Mouse (Mus musculus) kidney, embryonic 15.5 days (tissue): Measurements from ENCODE around the gene 1700029I15Rik. TPM values are rescaled to one million over a fixed set of nuclear protein-coding genes. Genes with fewer than 3 reads are reported as not detected.

Experiments used
- ATAC-seq: fragments of 200-750 bp; cut with Nextera tagmentation; replicated peaks from 2 replicates; pipeline ENCODE4 v1.8.0; 2017; ENCODE audit warnings: moderate TSS enrichment; ENCODE audit not compliant: low FRiP score
- H3K27ac ChIP-seq: fragments of 300-500 bp; sonication (generic); 2 replicates; pipeline ENCODE4 v1.5.1; 2015; ENCODE audit warnings: mild to moderate bottlenecking, inconsistent platforms
- H3K27me3 ChIP-seq: fragments of 300-500 bp; sonication (generic); 2 replicates; pipeline ENCODE4 v1.6.1; 2015; ENCODE audit warnings: inconsistent platforms
- H3K36me3 ChIP-seq: fragments of 300-500 bp; sonication (generic); 2 replicates; pipeline ENCODE4 v1.6.1; 2015; ENCODE audit warnings: inconsistent platforms
- H3K4me1 ChIP-seq: fragments of 300-500 bp; sonication (generic); 2 replicates; pipeline ENCODE4 v1.6.1; 2015; ENCODE audit warnings: inconsistent platforms
- H3K4me2 ChIP-seq: fragments of 300-500 bp; sonication (generic); 2 replicates; pipeline ENCODE4 v1.6.1; 2015; ENCODE audit warnings: moderate library complexity, mild to moderate bottlenecking, inconsistent platforms
- H3K4me3 ChIP-seq: fragments of 300-500 bp; sonication (generic); replicated peaks from 2 replicates; pipeline ENCODE4 v1.5.1; 2015; ENCODE audit warnings: mild to moderate bottlenecking, inconsistent platforms
- H3K9ac ChIP-seq: fragments of 300-500 bp; sonication (generic); 2 replicates; pipeline ENCODE4 v1.6.1; 2015; ENCODE audit warnings: mild to moderate bottlenecking, inconsistent platforms
- H3K9me3 ChIP-seq: fragments of 300-500 bp; sonication (generic); replicated peaks from 2 replicates; pipeline ENCODE4 v1.6.1; 2016; ENCODE audit warnings: inconsistent platforms
- WGBS: fragments of 180-500 bp; shearing (Covaris S2); methylation state at CpG from one replicate; pipeline ENCODE4 v1.1.7; 2015; ENCODE audit warnings: mixed read lengths; 5-methylcytosine and 5-hydroxymethylcytosine counted together
- polyA plus RNA-seq: library from polyadenylated mRNA; unstranded; fragments of >200 nt; fragmentation: Nextera tagmentation; extraction: Ambion mirVana; gene quantifications from 2 replicates; pipeline ENCODE4 v1.2.1, GENCODE M21; 2015

1700029I15Rik gene
- polyA plus RNA-seq, 1 experiment from 2014 or later: 3.2 TPM

DNA sequence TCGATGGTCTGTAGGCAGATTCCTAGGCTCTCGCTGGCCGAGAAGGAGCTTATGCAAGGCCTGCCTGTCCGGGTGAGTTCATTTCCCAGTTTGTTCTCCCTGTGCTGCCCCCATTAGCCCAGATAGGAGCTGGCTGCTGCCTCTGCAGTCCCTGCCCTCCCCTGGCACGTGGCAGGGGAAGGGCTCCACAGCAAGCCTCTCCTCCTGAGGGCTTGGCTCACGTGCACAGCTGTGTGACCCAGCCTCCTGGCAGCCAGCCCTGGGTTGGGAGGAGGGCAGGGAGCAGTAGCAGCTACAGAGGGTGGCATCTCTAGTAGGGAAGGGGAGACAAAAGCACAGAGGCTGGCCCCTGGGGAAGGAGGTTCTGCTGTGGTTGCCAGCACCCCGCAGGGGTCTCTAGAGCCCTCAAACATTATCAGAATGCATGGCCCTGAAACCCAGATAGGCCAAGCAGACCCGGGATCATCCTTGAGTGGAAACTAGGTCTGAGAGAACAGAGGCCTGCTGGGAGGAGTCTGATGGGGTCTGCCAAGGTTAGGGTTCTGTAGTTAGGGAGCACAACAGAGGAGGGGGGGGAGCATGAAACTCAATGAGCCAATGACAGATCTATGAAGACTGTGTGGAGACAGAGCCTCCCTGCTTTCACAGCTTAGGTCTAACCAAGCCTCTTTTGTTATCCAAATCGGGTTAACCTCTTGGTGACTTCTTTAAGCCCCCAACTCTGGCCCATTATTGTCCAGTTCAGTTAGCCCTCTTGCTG is 41.5 kb downstream of the 1700029I15Rik start:
- Histone ChIP-seq H3K27ac (peak overlapping the region; percentile 52), H3K36me3 (peaks cover 59% of the 10 kb centered on the region), H3K4me1 (peaks cover 34% of the 10 kb centered on the region), H3K27me3 (no peaks in the 10 kb centered on the region), H3K9ac (no peak overlapping the region), H3K9me3 (no peaks in the 10 kb centered on the region), H3K4me2 (no peak overlapping the region), H3K4me3 (no peak overlapping the region)
- no peak for ATAC-seq
- WGBS: 83% methylated on average over 9 of the region's 9 CpGs

DNA sequence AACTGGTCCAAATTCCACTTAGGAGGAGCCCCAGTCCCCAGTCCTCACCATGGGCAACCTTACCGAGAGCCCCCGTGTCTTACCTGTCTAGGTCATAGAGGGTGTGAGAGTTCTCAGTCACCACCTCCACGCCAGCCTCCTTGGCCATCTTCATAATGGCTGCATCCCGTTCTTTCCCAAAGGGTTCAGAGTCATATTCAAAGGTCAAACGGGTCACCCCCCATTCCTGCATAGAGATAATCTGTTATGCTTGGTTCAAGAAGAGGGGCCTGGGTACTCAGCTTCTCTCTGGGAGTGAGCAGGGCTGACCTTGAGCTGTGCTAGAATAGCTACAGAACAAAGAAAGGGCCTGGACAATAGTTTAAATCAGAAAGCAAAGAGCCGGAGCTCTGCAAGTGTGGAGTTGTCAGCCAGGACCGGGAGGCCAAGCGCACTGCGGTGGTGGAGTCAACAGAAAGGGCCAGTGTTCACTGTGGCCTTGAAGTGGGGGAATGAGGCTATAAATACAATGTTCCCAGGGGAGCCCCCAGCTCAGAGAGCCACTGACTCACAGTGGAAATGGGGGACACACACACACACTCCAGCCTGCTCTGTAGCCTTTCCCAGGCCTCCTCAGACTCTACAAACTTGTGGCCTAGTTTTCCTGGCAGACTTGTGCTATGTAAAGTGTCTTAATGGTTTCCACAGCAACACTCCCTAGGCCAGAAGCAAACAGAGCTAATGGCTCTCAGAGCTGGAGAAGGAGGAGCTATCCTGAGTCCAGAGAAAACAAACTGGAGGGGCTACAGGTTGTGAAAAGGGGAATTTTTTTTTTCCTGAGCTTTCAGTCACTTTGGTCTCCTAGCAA is 42.3 kb downstream of the 1700029I15Rik start:
- Histone ChIP-seq H3K27me3 (no peaks in the 10 kb centered on the region), H3K4me2 (no peak overlapping the region), H3K36me3 (peaks cover 51% of the 10 kb centered on the region), H3K27ac (peak overlapping the region; percentile 52), H3K4me3 (no peak overlapping the region), H3K9ac (no peak overlapping the region), H3K4me1 (peaks cover 40% of the 10 kb centered on the region), H3K9me3 (no peaks in the 10 kb centered on the region)
- 74% methylated on average over 9 of the region's 9 CpGs for WGBS
- ATAC-seq: peak; percentile 55

DNA sequence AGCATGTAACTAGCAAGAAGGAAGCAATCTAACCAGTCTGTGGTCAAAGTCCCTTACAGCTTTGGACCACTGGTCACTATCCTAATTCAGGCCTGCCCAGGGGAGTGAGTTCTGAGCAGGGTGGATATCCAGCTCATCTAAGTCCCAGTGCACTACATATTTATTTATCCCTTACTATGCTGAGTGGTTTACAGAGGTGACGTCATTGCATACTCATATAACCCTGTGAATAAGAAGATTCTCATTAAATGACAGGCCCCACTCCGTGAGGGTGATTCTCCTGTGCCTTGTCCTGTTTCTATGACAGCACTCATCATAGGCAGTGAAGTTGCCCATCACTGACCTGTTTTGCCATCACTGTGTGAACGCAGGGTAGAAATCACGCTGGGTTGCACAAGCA is 43.0 kb downstream of the 1700029I15Rik start:
- no peak overlapping the region for H3K4me2 ChIP-seq
- no peak for ATAC-seq
- no peaks in the 10 kb centered on the region for H3K9me3 ChIP-seq
- H3K9ac ChIP-seq: no peak overlapping the region
- no peaks in the 10 kb centered on the region for H3K27me3 ChIP-seq
- peaks cover 45% of the 10 kb centered on the region for H3K36me3 ChIP-seq
- H3K27ac ChIP-seq: peak overlapping the region; percentile 52; the same call in 1 of the 2 replicates
- WGBS: 88% methylated on average over 4 of the region's 4 CpGs
- peaks cover 42% of the 10 kb centered on the region for H3K4me1 ChIP-seq
- no peak overlapping the region for H3K4me3 ChIP-seq

DNA sequence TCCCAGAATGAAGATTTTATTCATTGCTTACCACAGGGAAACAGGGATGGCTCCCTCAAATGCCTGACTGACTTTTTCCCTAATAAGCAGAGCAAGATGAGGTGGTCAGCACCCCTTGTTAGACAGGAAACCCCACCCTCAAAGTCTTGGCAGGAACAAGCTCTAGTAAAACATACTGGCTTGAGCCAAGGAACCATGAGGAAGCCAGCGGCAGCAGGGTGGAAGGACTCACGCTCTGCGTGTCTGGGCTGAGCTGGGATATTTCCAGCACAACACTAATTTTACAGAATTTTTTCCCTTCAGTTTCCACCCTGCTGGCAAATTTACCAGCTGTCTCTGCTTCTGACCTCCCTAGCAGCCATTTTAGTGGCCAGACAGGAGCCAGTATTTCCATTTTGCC is 44.1 kb downstream of the 1700029I15Rik start:
- no peak for ATAC-seq
- peak overlapping the region; percentile 27; the same call in 1 of the 2 replicates for H3K27ac ChIP-seq
- WGBS: 76% methylated on average over 3 of the region's 3 CpGs

DNA sequence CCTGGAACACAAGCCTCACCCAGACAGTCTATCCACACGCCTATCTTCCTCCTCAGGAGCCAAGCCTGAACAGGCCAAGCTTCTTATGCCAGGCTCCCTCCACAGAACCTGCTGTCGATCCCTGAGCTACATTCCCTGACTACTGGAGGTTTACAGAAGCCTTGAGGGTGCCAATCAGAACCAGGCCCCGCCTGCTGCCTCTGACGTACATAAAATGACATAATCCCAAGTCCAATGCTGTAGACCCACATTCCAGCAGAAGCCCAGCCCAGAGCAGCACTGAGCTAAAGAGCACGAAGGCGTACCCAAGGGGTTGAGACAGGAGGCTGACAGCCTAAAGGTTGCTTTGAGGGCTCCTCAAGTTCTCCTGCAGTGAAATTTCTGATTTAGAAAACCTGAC is 45.5 kb downstream of the 1700029I15Rik start:
- Histone ChIP-seq H3K36me3 (peaks cover 19% of the 10 kb centered on the region), H3K4me2 (no peak overlapping the region), H3K9ac (no peak overlapping the region; the same call in 1 of the 2 replicates), H3K27ac (peak overlapping the region; percentile 64), H3K27me3 (no peaks in the 10 kb centered on the region), H3K4me3 (no peak overlapping the region), H3K4me1 (peaks cover 65% of the 10 kb centered on the region), H3K9me3 (no peaks in the 10 kb centered on the region)
- peak; percentile 55; the same call in 1 of the 2 replicates for ATAC-seq
- WGBS: 48% methylated on average over 6 of the region's 6 CpGs

More for the DNA sequence above, 44.1 kb downstream of the 1700029I15Rik start:
- no peaks in the 10 kb centered on the region for H3K27me3 ChIP-seq
- H3K4me1 ChIP-seq: peaks cover 53% of the 10 kb centered on the region
- no peak overlapping the region for H3K4me2 ChIP-seq
- peaks cover 34% of the 10 kb centered on the region for H3K36me3 ChIP-seq
- no peak overlapping the region for H3K4me3 ChIP-seq
- no peak overlapping the region for H3K9ac ChIP-seq
- H3K9me3 ChIP-seq: no peaks in the 10 kb centered on the region

DNA sequence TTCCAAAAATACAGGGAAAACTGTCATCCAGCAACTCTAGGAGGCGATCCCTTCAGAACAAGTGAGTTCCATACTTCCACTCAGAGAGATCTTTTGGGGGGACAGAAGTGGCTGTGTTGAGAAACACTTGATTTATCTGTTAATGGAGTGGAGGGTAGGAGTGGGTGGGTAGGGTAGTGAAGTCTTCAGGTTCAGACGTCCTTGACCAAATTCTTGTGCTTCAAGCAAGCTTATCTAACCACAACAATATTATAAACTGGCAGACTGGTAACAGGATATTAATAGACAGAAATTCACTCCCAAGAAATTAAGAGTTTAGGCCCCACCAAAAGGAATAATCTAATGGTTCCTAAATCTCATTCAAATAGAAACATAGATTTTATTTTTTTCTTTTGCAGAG is 47.8 kb downstream of the 1700029I15Rik start:
- Histone ChIP-seq H3K4me1 (peaks cover 66% of the 10 kb centered on the region), H3K9me3 (no peaks in the 10 kb centered on the region), H3K4me3 (no peak overlapping the region), H3K9ac (no peak overlapping the region), H3K36me3 (peaks cover 2% of the 10 kb centered on the region; the same call in 1 of the 2 replicates), H3K4me2 (no peak overlapping the region), H3K27ac (no peak overlapping the region), H3K27me3 (no peaks in the 10 kb centered on the region; the same call in 1 of the 2 replicates)
- whole genome bisulfite sequencing: 71% methylated on average over 2 of the region's 2 CpGs
- no peak for ATAC-seq

DNA sequence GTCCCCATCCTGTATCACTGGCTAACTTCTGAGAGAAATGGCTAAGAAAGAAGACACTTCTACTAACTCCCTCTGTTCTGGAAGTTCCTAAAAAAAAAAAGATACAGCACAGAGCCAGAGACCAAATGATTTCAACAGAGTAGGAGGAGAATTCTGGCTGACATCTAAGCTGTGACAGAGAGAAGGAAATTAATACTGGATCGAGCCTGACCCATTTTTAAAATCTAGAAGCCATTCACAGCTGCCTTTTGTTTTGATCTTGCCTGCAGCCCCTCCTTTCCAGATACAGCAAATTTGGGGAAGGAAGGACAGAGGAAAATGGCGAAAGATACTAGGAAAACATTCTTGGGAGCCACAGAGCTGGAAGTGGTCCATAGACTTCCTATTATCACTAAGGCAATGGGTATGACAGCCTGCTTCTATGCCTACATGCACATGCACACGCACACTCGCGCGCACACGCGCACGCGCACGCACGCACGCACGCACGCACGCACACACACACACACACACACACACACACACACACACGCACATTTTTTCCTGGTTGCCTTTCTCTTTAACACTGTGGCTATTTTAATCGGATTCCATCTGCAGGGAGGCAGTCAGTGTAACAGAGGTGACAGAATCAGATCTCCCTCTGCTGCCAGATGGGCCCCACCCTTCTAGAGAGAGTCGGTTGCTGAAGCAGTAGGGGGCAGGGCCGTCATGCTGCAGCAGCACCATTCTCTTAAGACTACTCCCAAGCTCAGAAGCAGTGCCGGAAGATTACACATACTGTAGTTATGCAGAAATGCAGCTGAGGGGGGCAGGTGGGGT is 48.6 kb downstream of the 1700029I15Rik start:
- Histone ChIP-seq H3K4me2 (peak overlapping the region; percentile 88), H3K4me1 (peaks cover 66% of the 10 kb centered on the region), H3K27ac (peak overlapping the region; percentile 75), H3K9ac (no peak overlapping the region), H3K4me3 (peak overlapping the region; percentile 81), H3K9me3 (no peaks in the 10 kb centered on the region), H3K27me3 (peaks cover 4% of the 10 kb centered on the region; the same call in 1 of the 2 replicates), H3K36me3 (peaks cover under 1% of the 10 kb centered on the region; the same call in 1 of the 2 replicates)
- 65% methylated on average over 21 of the region's 21 CpGs for WGBS
- peak; percentile 31; the same call in 1 of the 2 replicates for ATAC-seq

DNA sequence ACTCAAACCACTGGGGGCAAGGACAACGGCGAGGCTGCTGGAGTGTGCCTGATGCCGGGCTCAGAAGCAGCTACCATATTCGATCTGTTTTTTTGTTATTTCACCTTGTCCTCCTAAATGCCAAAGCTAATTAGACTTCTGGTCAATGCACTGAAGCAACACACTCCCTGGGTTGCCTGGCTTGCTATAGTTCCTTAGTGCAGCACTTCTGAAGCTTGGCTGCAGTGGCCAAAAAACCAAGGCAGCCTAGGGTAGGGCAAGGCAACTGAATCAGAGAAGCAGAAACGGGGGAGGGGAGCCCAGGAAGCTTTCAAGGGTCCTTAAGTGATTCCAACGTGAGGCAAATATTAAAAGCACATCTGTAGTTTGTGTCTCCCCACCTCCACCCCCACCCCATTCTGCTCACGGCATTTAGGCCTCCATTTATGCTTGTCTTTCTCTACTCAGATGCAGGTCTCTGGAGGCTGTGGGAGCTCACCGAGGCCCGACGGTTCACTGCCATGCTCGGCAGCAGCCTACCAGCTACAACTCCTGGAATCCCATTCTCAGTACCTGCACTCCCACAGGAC is 49.4 kb downstream of the 1700029I15Rik start:
- WGBS: 29% methylated on average over 11 of the region's 11 CpGs
- Histone ChIP-seq H3K4me3 (peak overlapping the region; percentile 81), H3K4me1 (peaks cover 64% of the 10 kb centered on the region), H3K27me3 (peaks cover 4% of the 10 kb centered on the region; the same call in 1 of the 2 replicates), H3K4me2 (peak overlapping the region; percentile 88), H3K9ac (no peak overlapping the region), H3K9me3 (0 out of 2 replicates have a peak, but pooled peaks cover 2% of the 10 kb centered on the region), H3K27ac (peak overlapping the region; percentile 75), H3K36me3 (no peaks in the 10 kb centered on the region)
- no peak for ATAC-seq

DNA sequence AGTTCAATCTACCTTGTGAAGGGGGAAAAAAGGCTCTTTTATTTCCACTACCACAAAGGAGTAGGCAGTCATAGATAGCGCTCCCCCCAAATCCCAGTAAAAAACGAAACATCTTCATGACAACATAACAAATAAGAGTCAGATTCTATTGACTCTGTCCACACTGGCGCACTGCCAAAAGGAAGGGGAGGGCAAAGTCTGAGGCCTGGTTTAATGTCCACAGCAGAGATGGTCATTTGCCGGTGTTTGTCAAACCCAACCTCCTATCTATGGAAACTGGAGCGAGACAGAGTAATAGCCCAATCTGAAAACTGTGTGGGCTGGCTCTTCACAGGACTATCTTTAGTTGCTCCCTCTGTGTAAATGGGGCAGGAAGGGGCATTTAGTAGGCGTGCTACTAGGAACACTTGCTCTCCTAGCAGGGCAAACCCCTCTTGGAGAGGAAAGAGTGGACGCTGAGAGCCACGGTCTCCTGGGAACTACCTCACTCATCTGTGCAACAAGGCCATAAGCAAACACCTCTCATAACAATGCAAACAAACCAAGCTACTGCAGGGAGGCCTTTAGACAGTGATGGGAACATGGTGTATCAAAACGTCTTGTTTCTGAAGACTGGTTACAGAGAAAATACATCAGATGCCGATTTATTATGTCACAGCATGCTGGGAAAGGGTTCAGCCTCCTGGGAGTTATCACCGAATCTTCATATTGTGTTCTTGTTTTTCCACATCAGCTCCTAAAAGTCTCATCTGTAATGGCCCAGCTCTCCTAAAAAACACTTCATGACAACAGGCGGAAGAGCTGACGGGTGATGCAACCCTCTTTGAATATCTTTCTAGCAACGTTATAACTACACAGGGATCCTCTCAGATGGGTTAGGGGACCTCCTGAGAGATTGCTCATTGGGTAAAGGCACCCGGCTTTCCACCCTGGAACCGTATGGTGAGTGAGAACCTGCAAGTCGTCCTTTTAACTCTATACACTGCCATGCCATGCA is 50.3 kb downstream of the 1700029I15Rik start:
- Histone ChIP-seq H3K4me2 (peak overlapping the region; percentile 88), H3K27ac (no peak overlapping the region), H3K9ac (peak overlapping the region; percentile 82; the same call in 1 of the 2 replicates), H3K9me3 (0 out of 2 replicates have a peak, but pooled peaks cover 3% of the 10 kb centered on the region), H3K27me3 (peaks cover 4% of the 10 kb centered on the region; the same call in 1 of the 2 replicates), H3K36me3 (no peaks in the 10 kb centered on the region), H3K4me3 (peak overlapping the region; percentile 81), H3K4me1 (peaks cover 63% of the 10 kb centered on the region)
- no peak for ATAC-seq
- WGBS: 44% methylated on average over 17 of the region's 17 CpGs
